Mouse (Mus musculus): ENCODE data around the gene Plpp7.

The Plpp7 gene

DNA sequence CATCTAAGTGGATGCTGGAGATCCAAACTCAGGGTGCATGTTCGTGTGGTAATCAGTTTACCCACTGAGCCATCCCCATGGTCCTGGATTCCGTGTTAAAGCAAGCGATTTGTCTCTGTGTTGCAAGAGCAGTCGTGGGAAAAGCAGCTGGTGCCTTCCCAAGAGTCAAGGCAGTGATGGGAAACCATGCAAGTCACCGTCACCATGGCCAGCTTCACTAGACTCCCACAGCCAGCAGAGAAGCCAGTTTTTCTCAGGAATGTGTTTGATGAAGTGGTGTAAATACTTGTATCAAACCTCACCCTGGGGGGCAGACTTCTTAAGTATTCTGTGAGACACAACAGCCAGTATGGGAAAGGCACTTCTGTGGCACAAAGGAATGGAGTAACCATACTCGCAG is 47.0 kb downstream of the Plpp7 start:
- no peak for DNase-seq

DNA sequence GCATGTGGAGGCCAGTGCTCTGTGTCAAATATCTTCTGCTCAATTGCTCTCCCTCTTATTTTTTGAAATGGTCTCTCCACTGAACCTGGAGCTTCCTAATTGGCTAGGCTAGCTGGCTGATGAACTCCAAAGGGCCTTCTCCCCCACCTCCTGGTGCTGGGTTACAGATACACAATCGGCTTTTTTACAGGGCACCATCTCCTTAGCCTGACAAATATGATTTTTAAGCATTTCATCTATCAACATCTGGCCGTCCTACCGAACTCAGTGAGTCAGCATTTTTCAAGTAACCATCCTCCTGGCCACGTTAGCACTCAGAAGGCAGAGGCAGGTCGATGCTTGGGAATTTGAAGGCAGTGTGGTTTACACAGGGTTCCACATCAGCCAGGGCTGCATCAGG is 49.3 kb downstream of the Plpp7 start:
- no peak for DNase-seq

DNA sequence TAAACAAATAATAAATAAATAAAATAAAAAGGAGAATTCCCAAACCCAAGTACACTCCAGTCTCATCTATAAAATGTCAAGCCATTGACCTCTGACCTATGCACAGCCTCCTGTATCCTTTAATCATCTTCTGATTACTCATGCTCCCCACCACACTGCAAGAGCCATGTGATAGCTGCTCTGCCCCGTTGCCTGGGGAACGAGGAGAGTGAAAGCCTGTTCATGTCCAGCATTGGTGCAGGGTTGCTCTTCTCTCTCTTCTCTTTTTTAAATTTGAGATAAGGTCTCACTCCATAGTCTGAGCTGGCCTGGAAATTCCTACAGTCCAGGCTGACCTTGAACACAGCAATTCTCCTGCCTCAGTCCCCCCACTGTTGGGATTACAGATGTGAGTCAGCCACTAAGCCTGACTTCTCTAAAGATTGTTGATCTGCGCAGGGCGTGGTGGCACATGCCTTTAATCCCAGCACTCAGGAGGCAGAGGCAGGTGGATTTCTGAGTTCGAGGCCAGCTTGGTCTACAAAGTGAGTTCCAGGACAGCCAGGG is 51.4 kb downstream of the Plpp7 start:
- DNase-seq: no peak

DNA sequence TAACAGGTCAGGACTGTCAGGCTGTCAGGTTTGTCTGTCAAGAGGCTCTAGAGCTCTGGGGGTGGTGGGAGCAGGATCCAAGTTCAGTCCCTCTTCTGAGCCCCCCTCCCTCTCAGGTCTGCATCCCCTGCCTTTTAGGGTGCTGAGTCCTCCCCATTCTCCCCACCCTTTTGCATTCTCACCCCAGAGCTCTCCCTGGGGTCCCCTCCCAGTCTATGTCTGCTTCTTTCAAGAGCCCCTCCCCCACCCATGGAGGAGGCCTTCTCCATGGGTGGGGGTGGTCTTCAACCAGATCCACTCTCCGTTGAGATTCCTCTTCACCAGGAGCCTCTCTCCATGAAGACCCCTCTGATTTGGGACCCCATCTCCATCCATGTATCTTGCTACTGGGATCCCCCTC is 54.8 kb downstream of the Plpp7 start:
- DNase-seq: no peak

DNA sequence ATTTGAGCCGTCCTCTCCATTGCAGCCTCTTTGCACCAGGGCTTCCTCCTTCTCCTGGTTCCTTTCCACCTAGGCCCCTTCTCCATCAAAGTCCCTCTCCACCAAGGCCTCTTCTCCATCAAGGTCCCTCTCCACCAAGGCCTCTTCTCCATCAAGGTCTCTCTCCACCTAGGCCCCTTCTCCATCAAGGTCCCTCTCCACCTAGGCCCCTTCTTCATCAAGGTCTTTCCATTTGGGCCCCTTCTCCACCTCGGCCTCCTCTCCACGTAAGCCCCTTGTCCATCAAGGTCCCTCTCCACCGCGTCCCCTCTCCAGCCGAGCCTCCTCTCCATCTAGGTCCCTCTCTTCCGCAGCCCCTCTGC is 55.2 kb downstream of the Plpp7 start:
- DNase-seq: no peak

DNA sequence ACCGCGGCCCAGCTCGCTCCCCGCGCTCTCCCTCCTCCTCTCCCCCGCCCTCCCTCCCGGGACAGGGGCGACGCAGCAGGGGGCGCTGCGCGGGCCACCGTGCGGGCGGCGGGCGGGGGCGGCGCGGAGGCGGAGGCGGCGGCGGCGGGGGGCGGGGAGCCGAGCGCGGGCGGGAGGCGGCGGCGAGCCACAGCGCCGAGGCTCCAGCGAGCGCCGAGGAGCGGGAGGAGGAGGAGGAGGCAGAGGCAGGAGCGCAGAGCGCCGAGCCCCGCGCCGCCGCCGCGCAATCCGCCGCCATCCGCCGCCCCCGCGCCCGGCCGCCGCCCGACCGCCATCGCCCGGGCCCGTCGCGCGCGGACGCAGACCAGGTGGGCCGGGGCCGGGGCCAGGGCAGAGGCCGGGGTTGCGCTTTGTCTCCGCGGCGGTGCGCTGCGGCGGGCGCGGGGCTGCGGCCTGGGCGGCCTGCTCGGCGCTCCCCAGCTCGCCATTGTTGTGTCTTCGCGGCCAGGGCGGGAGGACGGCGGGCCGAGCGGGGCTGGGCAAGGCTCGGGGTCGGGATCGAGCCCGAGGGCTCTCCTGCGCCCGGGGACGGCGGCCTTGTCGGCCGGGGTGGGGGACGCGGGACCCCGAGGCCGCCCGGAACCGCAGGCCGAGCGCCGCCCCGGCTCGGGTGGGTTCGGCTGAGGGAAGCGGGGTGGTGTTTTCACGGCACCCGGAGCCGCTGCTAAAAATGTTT is 55.8 kb downstream of the Plpp7 start, which contains the start of gene Prrc2b:
Prrc2b (plus strand) TSS at position 159 of the 736 bp plus-strand sequence.
- peak; percentile 87 for DNase-seq

DNA sequence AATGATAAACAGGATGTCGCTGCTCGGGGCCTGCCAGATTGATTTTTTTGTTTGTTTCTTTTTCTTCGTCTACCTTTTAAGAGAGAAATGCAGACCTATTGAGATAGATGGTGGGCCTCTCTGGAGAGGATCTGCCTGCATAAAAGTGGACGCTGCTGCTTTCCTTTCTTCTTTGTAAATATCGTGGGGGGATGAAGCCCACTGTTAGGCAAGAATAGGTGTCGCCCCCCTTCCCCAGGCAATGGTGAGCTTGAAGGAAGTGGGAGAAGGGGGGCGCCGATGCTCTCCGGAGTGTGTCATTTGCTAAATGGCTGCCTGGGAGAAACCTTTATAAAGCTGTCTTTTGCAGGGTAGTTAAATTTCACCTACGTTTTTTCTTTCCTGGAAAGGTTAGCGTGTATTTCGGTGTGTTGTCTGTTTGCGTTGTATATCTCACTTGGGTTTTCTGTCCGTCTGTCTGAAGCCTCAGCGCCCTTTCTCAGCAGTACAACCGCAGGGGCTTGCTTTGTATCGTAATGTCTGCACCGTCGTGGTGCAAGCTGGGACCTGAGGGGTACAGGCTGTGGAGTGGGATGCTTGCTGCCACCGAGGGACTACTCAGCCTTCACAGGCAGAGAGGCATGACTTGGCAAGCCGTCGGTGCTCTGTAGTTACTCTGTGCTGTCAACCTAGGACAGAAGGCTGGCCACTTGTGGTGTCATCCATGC is 56.5 kb downstream of the Plpp7 start:
- peak; percentile 69 for DNase-seq

DNA sequence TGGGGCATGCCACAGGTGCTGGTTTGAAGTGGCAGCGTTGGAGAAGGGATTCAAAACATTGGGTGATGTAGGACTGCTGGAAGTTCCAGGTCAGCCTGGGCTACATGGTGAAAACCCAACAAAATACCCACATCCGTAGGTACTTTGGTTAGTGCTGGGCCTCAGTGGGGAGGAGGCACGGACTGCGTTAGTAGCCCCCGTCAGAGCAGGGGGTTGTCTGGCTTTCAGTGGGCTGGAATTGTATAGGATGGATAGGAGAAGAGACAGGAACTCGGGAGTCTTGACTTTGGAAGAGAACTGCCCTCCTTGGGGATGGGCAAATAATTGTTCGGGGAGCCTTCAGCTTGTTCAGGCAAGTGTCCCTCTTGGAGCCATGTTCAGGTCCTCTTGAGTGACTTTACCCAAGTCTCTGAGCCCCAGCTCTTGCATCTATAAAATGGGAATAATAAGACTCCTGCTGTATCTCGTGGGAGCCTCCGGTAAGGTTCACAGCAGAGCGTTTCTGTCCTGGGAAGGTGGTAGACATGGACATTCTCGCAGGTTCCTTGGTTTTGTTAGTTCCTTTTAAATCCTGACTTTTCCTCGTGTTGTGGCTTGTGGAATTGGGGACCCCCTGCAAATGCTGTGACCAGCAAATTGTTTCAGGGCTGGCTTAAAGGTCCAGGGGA is 57.2 kb downstream of the Plpp7 start:
- DNase-seq: no peak

DNA sequence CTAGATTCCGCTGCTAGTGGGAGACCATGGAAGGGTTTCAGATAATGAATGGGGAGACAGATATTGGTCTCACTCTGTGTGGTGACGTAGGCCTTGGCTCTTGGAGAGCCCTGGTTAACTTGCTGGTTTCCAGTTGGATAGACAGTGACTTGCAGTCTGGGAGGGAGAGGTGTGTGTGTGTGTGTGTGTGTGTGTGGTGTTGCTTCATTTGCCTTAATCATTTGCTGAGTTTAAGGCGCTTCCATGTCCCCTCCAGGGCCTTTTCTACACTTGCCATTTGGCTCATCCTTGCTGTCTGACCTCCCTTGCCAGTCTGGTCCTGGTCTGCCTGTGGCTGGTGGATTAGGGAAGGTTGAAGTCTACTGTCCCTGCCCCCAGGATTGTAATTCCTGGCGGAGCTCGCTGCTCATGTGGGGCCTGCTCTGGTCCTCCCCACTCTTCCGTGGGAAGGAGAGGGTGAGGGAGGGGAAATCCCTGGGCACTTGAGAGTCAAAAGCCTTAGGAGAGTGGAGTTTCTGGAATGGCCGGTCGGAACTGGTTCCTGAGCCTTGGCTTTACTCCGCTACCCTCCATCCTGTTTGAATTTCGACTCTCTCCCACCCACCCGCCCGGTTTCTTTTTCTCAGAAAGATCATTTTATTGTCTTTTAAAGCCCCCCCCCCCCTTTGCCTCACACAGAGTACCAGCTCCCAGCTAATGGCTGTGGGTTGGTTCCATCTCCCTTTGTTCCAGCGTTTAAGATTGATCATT is 57.9 kb downstream of the Plpp7 start:
- peak; percentile 62 for DNase-seq

DNA sequence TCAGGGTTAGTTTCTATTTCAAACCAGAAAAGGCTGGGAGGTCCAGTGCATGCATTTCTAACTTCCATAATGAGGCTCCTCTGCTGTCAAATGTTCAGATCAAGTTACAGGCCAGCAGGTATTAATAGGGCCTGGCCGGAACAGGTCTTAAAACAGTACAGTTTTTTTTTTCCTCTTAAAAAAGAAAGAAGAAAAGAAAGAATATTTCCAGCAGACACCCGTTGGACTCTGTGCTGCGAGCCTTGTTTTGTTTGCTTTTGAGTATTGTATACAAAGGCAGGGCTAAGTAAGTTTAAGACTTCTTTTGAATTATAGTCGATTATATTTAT is 58.4 kb downstream of the Plpp7 start:
- peak; percentile 45 for DNase-seq

DNA sequence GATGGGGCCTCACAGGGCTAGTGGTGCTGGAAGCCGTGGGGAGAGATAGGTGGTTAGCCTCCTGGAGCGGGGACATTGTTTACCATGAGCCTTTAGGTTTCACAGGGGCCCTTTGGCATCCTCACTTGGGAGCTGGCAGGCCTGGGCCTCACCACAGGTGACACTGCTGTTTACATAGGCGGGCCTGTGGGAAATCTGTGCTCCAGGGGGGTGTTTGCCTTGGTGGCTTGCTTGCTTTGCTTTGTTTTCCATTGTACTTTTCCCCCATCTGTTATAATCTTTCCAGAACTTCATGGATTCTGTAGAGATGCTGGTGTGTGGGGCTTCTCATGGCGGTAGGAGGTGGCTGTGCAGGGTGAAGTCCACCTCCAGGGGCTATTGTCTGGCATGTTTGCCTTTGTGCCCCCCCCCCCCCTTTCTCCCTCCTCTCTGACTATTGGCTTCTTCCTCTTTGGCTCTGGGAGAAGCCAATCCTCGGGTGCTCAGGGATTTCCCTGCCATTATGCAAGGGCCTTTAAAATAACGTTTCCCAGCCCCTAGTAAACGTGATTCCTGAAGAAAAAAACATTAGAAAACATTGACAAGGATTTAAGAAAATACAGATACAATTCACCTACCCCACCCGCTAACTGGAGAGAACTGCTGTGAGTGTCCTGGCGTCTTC is 59.1 kb downstream of the Plpp7 start:
- no peak for DNase-seq

DNA sequence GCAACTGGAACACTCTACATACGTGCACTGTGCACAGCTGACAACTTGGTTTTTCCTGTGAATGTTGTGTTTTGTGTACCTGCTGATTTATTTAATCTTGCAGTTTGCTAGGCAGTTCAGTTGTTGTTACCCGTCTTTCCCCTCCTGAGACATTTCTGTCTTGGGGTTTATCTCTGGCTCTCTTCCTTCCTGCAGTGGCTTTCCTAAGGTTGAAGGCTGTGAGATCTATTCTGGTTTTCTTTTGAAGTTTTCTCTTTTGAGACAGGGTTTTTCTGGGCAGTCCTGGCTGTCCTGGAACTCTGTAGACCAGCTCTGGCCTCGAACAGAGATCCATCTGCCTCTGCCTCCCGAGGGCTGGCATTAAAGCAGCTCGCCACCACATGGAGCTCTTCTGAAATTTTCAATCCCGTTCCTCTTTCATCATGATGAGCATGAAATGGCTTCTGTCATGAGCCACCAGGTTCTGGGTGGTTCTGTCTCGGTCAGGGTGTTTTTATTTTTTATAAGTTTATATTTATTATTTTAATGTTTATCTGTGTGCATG is 59.7 kb downstream of the Plpp7 start:
- DNase-seq: no peak

DNA sequence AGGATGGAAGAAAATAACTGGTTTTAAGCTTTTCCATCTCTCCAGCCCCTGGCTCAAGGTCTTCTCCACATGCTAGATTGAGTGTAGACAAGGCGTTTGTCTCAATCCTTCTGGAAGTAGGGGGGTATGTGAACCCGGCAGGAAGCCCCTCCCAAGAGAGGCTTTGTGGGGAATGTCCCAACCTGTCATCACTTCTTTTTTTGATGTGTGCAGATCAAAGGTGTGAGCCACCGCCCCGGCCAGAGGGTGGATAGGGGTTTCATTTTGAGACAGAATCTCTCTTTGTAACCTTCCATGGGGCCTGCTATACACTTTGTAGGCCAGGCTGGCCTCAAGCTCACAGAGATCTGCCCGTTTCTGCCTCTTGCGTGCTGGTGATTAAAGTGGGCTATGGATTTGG is 60.3 kb downstream of the Plpp7 start:
- DNase-seq: no peak

DNA sequence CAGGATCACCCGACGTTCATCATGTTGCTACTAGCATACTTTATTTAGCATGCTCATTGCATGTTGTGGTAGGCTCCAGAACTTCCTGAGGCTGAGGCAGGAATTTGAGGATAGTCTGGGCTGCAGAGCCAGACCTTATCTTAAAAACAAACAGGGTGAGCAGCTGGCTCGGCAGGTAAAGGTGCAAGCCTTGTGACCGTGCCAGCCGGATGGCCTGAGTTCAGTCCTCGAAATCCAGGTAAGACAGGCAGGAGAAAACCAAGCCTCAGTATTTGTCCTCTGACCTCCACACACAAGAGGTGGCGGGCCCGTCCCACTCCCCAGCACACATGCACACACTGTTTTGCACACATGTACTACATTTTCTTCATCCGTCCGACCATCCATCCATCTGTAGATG is 61.3 kb downstream of the Plpp7 start:
- DNase-seq: no peak

DNA sequence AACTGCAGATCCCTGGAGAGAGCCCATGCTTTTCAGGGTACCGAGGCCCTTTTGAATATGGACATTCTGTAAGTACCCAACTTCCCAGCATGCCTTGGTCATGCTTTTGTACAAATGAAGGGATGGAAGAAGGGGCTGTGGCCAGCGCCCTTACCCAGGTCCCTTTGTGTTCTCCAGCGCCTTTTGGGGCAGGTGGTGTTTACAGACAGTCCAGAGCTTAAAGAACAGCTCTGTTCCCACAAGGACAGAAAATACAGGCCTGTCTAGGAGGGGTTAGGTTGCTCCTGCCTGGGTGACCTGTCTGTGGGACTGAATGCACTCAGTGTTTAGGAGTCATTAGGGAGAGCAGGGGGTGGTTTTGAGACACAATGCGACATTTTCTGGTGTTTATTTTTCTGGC is 62.0 kb downstream of the Plpp7 start:
- DNase-seq: no peak

DNA sequence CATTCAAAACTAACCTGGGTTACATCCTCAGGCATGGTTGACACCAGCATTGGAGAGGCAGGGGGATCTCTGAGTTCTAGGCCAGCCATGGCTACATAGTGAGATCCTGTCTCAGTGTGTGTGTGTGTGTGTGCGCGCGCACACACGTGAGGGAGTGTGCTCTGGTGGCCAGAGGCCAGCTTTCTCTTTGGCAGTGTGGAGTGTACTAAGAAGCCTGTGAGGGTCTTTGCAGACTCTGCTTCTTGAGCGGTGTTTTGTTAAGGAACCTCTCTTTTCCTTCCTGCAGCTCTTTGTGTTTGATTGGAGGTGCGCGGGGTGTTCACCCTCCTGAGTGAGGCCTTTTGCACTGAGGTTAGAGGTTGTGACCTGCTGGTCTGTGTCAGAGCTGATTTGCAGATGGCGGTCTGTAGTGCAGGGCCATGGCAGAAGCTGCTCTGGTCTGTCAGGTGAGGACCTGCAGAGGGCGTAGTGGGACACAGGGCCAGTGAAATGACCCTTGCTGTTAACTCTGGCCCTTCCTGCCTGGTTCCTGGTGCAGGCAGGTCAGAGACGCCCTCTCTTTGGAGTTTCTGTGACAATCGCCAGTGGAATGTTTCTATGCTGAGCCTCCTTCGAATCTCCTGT is 63.4 kb downstream of the Plpp7 start:
- DNase-seq: no peak
